Mouse (Mus musculus) large intestine, adult 2 months (tissue): ENCODE data around the gene Gm5128. TPM values are rescaled to one million over a fixed set of nuclear protein-coding genes. Genes with fewer than 3 reads are reported as not detected.
"Not testable (repeated sequence)": the region's sequence is repeated elsewhere in the genome, so short reads cannot be mapped to it uniquely, and the experiment has no call there.

Source experiments
- DNase-seq: peaks from one replicate; pipeline ENCODE4 v3.0.0-alpha.2; 2012; ENCODE audit warnings: low read depth, low spot score
- whole genome bisulfite sequencing: fragments of 180-500 bp; shearing (Covaris S2); methylation state at CpG from one replicate; pipeline ENCODE4 v1.1.7; 2018; 5-methylcytosine and 5-hydroxymethylcytosine counted together
- polyA plus RNA-seq: library from polyadenylated mRNA; depleted of rRNA; stranded (reverse); fragments of >200 nt; gene quantifications from 2 replicates; pipeline ENCODE4 v1.2.3, GENCODE M21; 2012; rRNA removed

The Gm5128 gene
- not detected in 2 replicates for polyA plus RNA-seq

GRCm38 (mm10) chrX:135372984-135373383 is at the start of gene Gm5128:
TSS of gene Gm5128 (plus strand) at chrX:135373284.
- not testable (repeated sequence) for DNase-seq
- WGBS = no CpG with 5 or more reads among the region's 15 CpGs

- 30% methylated on average over 3 of the region's 6 CpGs for WGBS
- DNase-seq = not testable (repeated sequence)
Measured at GRCm38 (mm10) chrX:135360685-135361084, 12.4 kb upstream of the Gm5128 start.

GRCm38 (mm10) chrX:135361943-135362342 is 11.1 kb upstream of the Gm5128 start:
- WGBS = no CpG with 5 or more reads among the region's 4 CpGs
- not testable (repeated sequence) for DNase-seq

GRCm38 (mm10) chrX:135403578-135403977 is 30.5 kb downstream of the Gm5128 start:
- WGBS = no CpG with 5 or more reads among the region's 3 CpGs
- DNase-seq = not testable (repeated sequence)

GRCm38 (mm10) chrX:135421203-135421602 is 48.1 kb downstream of the Gm5128 start:
- not testable (repeated sequence) for DNase-seq
- WGBS = 40% methylated on average over 4 of the region's 7 CpGs

- not testable (repeated sequence) for DNase-seq
Measured at GRCm38 (mm10) chrX:135421824-135422223, 48.7 kb downstream of the Gm5128 start.

GRCm38 (mm10) chrX:135422473-135422872 is 49.4 kb downstream of the Gm5128 start:
- not testable (repeated sequence) for DNase-seq
- no CpG with 5 or more reads among the region's 4 CpGs for WGBS

Other genes with a start within 250 kb of the Gm5128 start
- not detected in 2 replicates for gene Gm15023, start 195.7 kb upstream of the Gm5128 start, polyA plus RNA-seq
- gene Tceal6, start 162.6 kb upstream of the Gm5128 start, polyA plus RNA-seq = 0.16 and 0.22 TPM in 2 replicates
- gene Pramel3, start 71.0 kb upstream of the Gm5128 start, polyA plus RNA-seq = not detected in 2 replicates
- gene Gm7903, start 60.6 kb downstream of the Gm5128 start, polyA plus RNA-seq = not detected in 2 replicates
- gene AV320801, start 121.3 kb downstream of the Gm5128 start, polyA plus RNA-seq = not detected in 2 replicates
- gene Nxf7, start 225.5 kb downstream of the Gm5128 start, polyA plus RNA-seq = 3.6 and 6.0 TPM in 2 replicates